Mouse (Mus musculus) monocyte, adult 5-6 weeks (primary cell): ENCODE data around the gene Rmdn2. TPM values are rescaled to one million over a fixed set of nuclear protein-coding genes. Genes with fewer than 3 reads are reported as not detected.

Experiments
- ATAC-seq: fragments of 153-309, 156-312 bp; replicated peaks from 2 replicates; pipeline ENCODE4 v1.8.0; 2017; ENCODE audit warnings: mild to moderate bottlenecking; ENCODE audit not compliant: low TSS enrichment, insufficient number of reproducible peaks, severe bottlenecking, poor library complexity, low FRiP score
- total RNA-seq: library from RNA; stranded (forward); fragments of 200-1000, 200-491, 200-594 nt; gene quantifications from 3 replicates; pipeline ENCODE4 v1.2.3, GENCODE M21; 2017

The Rmdn2 gene
- total RNA-seq, 1 experiment from 2014 or later = 15.0 TPM

DNA sequence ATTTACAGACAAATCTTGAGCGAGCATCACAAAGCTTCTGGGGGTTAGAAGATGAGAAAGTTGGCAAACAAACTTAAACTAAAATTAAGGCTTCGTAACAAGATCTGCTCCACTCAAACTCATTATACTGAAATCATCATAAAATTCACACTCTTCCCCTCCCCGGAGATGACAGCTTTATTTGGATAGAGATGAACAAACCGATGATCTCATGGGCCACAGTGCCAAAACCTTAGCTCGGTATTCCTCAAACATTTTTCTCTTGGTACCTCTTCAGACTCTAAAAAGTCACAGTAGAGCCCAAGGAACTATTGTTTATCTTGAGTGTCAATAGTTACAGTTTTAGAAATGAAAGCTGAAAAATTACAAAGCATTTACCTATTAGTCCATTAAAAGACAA lies 115.0 kb downstream of the Rmdn2 start:
- no peak for ATAC-seq

DNA sequence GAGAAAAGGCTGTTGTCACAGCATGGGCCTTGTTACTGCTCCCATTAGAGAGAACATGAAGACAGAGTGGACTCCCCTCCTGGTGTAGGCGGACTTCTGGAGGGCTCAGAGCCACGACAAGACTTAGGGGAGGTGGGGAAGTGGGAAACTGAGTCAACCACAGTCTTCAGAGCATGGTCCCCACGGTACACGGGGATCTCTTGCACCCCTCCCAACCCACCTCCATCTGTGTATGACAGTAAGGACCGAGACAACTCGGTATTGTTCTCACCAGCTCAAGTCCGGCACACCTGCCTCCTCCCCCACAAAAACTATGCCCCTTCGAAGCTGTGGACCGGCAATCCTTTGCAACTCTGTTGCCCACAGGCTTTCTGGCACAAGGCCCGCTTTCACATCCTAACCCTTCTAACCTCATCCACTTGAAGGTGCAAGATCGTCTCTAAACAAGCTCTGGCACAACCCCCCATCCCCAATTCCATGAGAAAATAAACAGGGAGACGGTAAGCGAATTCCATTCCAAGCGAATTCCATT lies 116.5 kb downstream of the Rmdn2 start:
- no peak for ATAC-seq

- no peak for ATAC-seq
Observed at GRCm38 (mm10) chr17:79728585-79729503, 117.2 kb downstream of the Rmdn2 start.

- ATAC-seq = no peak
Observed at GRCm38 (mm10) chr17:79730988-79731387, 119.3 kb downstream of the Rmdn2 start.

DNA sequence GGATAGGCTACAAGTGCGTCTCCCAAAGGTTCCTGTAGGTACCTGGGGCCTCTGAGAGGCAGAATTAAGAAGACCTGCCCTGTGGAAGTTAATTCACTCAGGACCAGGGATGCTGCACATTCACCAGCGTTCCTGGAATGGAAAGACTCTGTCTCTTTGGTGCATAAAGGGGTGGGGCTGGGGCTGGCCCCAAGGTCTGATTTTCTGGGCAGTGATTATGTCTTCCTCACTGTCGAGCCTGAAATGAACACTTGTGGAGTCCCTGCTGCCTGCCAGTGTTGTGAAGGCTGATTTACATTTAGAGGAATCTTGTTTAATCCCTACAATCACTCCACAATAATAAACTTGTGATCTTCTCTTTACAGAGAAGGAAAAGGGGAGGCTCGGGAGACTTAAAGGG lies 121.4 kb downstream of the Rmdn2 start:
- no peak for ATAC-seq

DNA sequence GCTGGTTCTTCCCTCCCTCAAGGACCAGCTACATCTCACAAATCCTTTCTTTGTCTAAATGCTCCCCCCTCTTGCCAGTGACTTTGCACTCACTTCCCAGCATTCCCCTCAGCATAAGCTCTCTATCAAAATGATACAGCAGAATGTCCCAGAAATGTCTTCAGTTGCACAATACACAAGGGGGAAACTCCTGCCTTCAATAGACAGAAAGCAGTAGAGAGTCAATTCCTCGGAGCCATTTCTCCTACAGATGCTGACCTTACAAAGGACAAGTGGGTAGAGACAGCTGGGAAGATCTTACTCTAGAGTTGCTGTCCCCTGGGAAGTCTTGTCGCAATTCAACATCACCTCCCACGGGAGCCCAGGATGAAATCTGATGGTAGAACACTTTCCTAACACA lies 125.9 kb downstream of the Rmdn2 start:
- no peak for ATAC-seq

DNA sequence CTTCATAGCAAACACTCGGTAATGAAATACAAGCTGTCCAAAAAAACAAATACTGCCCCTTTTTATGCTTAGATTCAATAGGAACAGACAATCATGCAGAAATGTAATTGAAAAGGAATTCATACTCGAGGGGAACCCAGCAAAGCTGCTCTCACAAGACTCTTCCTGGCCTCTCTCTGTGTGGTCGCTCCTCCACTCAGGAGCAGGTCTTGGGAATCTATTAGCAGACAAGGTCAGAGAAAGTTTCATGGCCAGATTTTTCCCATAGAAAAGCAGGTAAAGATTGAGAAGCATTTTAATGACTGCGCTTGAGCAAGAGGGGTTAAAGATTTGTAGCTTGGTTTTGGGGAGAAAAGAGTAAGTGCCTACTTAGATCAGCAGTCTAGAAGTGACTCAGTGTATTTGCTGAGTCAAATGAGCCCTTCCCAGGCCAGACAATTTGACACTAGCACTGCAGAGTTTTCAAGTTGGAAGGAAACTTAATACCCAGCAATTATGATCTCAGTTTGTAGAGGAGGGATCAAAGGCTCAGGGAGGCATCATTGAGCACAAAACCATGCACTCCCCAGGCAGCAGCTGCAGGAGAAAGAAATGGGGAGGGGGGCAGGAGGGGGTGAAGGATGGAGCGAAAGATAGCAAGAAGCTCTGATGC lies 127.3 kb downstream of the Rmdn2 start:
- no peak for ATAC-seq

GRCm38 (mm10) chr17:79742635-79743034 lies 131.0 kb downstream of the Rmdn2 start:
- no peak for ATAC-seq

Other genes starting within 250 kb of the Rmdn2 start
- not detected in 3 replicates for gene Cyp1b1, start 103.2 kb downstream of the Rmdn2 start, total RNA-seq